Mouse (Mus musculus) heart, postnatal 10 days (tissue): ENCODE results near the gene Sh2d6. TPM values are rescaled to one million over a fixed set of nuclear protein-coding genes. Genes with fewer than 3 reads are reported as not detected.
"Not testable (repeated sequence)": the region's sequence is repeated elsewhere in the genome, so short reads cannot be mapped to it uniquely, and the experiment has no call there.

Source experiments
- DNase-seq, 2 experiments: peaks; one replicate each; pipeline ENCODE4 v3.0.0; 2021
- intact Hi-C: fragments of 180-260 bp; cut with DNase I; formaldehyde crosslinking; loops from one replicate; pipeline ENCODE4 v1.15.1; 2025
- total RNA-seq, 2 experiments: library from RNA; stranded (reverse); gene quantifications; 2 replicates each; pipeline ENCODE4 v1.2.3; 2021

The Sh2d6 gene
- total RNA-seq, 2 experiments from 2014 or later = 0.40 TPM; not detected in 1

- intact Hi-C loops = no loop called here
- peak; percentile 89 to 91 for DNase-seq
These were observed 17.1 kb upstream of the Sh2d6 start for GRCm38 (mm10) chr6:72538562-72539031.

- DNase-seq = no peak
- intact Hi-C loops = loop anchor here (2.0 kb wide), 1 partner anchor 15 kb away; no protein-coding TSS in a partner anchor
These were observed 16.5 kb upstream of the Sh2d6 start for GRCm38 (mm10) chr6:72537998-72538500.

GRCm38 (mm10) chr6:72535165-72535564 lies 13.7 kb upstream of the Sh2d6 start:
- intact Hi-C loops = loop anchor here (1.0 kb wide), 1 partner anchor 31 kb away; no protein-coding TSS in a partner anchor
- peak; percentile 83 to 93 for DNase-seq

- peak; percentile 78 to 88 for DNase-seq
- intact Hi-C loops = loop anchor here (1.0 kb wide), 1 partner anchor 106 kb away; no protein-coding TSS in a partner anchor
These were observed 12.7 kb upstream of the Sh2d6 start for GRCm38 (mm10) chr6:72534035-72534809.

- peak; percentile 53 to 58 for DNase-seq
- intact Hi-C loops = not testable (repeated sequence)
These were observed 12.0 kb upstream of the Sh2d6 start for GRCm38 (mm10) chr6:72533555-72533954.

GRCm38 (mm10) chr6:72532580-72532979 lies 11.1 kb upstream of the Sh2d6 start:
- intact Hi-C loops = no loop called here
- no peak for DNase-seq

GRCm38 (mm10) chr6:72528410-72529151 lies 7.1 kb upstream of the Sh2d6 start:
- no peak for DNase-seq
- intact Hi-C loops = loop anchor here (5.0 kb wide), 1 partner anchor 36 kb away; no protein-coding TSS in a partner anchor

GRCm38 (mm10) chr6:72527070-72527469 lies 5.6 kb upstream of the Sh2d6 start:
- DNase-seq = no peak
- intact Hi-C loops = loop anchor here (5.0 kb wide), 1 partner anchor 35 kb away; no protein-coding TSS in a partner anchor

- intact Hi-C loops = no loop called here
- no peak for DNase-seq
These were observed 2.7 kb upstream of the Sh2d6 start for GRCm38 (mm10) chr6:72524160-72524559.

- intact Hi-C loops = no loop called here
These were observed 1.7 kb upstream of the Sh2d6 start for GRCm38 (mm10) chr6:72523222-72523621.

GRCm38 (mm10) chr6:72522288-72522687 lies 781 bp upstream of the Sh2d6 start:
- DNase-seq = no peak
- intact Hi-C loops = no loop called here

More at GRCm38 (mm10) chr6:72523222-72523621, 1.7 kb upstream of the Sh2d6 start:
- DNase-seq = no peak

GRCm38 (mm10) chr6:72520904-72521303 lies 603 bp downstream of the Sh2d6 start:
- DNase-seq = no peak
- intact Hi-C loops = no loop called here

GRCm38 (mm10) chr6:72519892-72520663 lies 1.4 kb downstream of the Sh2d6 start:
- intact Hi-C loops = no loop called here
- DNase-seq = peak; percentile 66 to 71

GRCm38 (mm10) chr6:72519303-72519702 lies 2.2 kb downstream of the Sh2d6 start:
- intact Hi-C loops = no loop called here
- no peak for DNase-seq

GRCm38 (mm10) chr6:72518842-72519241 lies 2.7 kb downstream of the Sh2d6 start:
- DNase-seq = no peak
- intact Hi-C loops = no loop called here

GRCm38 (mm10) chr6:72515644-72516043 lies 5.9 kb downstream of the Sh2d6 start:
- DNase-seq = no peak
- intact Hi-C loops = no loop called here

GRCm38 (mm10) chr6:72513071-72513440 lies 8.5 kb downstream of the Sh2d6 start:
- intact Hi-C loops = loop anchor here (5.0 kb wide), 1 partner anchor 76 kb away; the partner anchor contains the start of gene Mat2a

GRCm38 (mm10) chr6:72512386-72513070 lies 9.0 kb downstream of the Sh2d6 start:
- peak; percentile 87 to 91 for DNase-seq
- intact Hi-C loops = loop anchor here (5.0 kb wide), 1 partner anchor 75 kb away; the partner anchor contains the start of gene Mat2a

More at GRCm38 (mm10) chr6:72513071-72513440, 8.5 kb downstream of the Sh2d6 start:
- DNase-seq = no peak

GRCm38 (mm10) chr6:72510686-72511421 lies 10.7 kb downstream of the Sh2d6 start:
- peak; percentile 41 to 57 for DNase-seq
- intact Hi-C loops = loop anchor here (5.0 kb wide), 1 partner anchor 74 kb away; the partner anchor contains the start of gene Mat2a
